Mouse (Mus musculus): ENCODE data around the gene Scgb2b19.
"Not testable (repeated sequence)": the region's sequence is repeated elsewhere in the genome, so short reads cannot be mapped to it uniquely, and the experiment has no call there.

The Scgb2b19 gene

DNA sequence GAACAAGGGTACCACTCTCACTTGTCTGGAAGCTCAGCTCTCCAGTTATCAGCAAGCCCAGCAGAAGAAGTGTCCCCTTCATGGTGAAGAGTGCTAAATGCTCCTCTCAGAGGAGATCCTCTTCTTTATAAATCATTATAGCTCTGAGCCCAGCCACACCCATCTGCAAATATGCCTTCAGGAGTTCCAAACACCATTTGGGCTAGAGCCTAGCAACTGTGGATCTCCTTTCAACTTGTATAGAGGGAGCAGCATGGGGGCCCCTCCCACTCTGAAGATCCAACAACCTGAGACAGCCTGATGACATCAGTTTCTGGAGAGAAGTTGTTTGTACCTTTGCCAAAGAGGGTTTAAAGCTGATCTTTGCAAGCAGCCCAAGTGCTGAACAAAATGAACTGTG, at the start of gene Scgb2b19:
Gene Scgb2b19, minus strand, starts transcription at position 101 of the 400 bp plus-strand sequence.
- not testable (repeated sequence) for DNase-seq

DNA sequence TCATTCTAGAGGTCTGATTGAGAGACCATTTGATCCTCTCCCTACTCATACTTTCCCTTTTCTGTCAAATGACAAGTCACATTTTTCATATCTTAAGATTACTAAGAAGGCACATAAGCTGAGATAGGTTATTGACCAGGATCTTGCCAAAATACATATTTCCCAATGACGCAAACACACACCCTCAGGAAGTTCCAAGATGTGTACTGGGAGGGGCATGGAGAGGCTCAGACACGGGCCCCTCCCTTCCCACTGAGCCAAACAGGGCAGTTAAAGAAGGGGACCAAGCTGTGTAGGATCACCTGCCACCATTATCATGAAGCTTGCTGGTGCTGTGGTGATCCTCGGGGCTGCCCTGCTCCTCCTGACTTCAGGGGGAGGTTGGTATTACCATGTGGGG, 6.9 kb upstream of the Scgb2b19 start, which contains the start of gene Scgb1b19:
Gene Scgb1b19, plus strand, starts transcription at position 301 of the 400 bp plus-strand sequence.
- not testable (repeated sequence) for DNase-seq

Measured in kidney, adult 9 months (tissue).